Mouse (Mus musculus) lung, postnatal 4 days (tissue): ENCODE measurements around the gene Morc2b.
"Not testable (repeated sequence)": the region's sequence is repeated elsewhere in the genome, so short reads cannot be mapped to it uniquely, and the experiment has no call there.

Source experiments
- DNase-seq, 2 experiments: peaks; one replicate each; pipeline ENCODE4 v3.0.0; 2021

Morc2b gene

GRCm38 (mm10) chr17:33139261-33139820, at the start of gene Morc2b:
Morc2b (minus strand) TSS chr17:33139683.
- DNase-seq = no peak

DNA sequence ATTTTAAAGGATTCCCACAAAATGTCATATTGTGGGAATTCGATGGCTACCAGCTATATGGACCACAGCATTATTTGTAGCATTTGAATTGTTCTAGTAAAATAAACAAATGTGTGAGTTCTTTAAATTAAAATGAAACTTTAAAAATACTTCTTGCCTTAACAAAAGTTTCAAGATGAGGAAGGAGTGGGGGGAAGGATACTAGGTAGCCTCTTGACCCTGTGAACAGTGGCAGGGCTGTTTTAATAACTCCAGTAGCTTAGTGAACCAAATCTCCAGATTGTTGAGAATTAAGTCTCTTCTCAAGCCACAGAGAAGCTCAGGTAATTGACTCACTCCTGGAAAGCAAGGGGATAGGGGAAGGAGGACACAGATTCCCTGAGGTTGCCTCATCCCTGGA, 28.7 kb upstream of the Morc2b start, which contains the start of gene Olfr55:
Olfr55 (plus strand) TSS at position 301 of the 400 bp plus-strand sequence.
- DNase-seq = not testable (repeated sequence)

GRCm38 (mm10) chr17:33126257-33126656, 13.2 kb downstream of the Morc2b start:
- DNase-seq = no peak

DNA sequence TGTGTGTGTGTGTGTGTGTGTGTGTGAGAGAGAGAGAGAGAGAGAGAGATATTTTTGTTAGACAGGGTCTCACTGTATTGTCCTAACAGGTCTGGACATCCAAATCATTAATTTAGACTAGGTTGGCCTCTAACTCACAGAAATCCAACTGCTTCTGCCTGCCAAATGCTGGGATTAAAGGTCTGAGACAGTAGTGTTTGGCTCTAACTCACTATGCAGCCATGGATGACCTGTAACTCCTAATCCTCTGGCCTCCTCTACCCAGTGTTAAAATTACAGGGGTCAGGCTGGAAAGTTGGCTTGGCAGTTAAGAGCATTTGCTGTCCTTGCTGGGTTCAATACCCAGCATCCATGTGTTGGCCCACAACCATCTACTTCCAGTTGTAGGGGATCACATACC, 14.9 kb downstream of the Morc2b start:
- no peak for DNase-seq

DNA sequence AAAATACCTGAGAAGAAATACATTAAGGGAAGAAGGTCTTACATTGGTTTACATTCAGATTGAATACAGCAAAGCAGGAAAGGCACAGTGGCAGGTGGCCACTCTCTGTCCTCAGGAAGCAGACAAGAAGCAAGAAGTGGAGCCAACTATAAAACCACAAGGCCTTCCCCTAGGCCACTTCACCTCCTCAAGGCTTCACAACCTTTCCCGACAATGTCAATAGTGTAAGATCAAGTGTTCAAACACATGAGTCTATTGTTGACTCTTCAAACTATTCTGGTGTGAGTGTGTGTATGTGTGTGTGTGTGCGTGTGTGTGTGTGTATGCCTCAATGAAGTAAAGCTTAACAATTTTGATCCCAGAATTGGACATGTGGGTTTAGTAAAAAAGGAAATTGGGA, 42.1 kb downstream of the Morc2b start:
- no peak for DNase-seq

DNA sequence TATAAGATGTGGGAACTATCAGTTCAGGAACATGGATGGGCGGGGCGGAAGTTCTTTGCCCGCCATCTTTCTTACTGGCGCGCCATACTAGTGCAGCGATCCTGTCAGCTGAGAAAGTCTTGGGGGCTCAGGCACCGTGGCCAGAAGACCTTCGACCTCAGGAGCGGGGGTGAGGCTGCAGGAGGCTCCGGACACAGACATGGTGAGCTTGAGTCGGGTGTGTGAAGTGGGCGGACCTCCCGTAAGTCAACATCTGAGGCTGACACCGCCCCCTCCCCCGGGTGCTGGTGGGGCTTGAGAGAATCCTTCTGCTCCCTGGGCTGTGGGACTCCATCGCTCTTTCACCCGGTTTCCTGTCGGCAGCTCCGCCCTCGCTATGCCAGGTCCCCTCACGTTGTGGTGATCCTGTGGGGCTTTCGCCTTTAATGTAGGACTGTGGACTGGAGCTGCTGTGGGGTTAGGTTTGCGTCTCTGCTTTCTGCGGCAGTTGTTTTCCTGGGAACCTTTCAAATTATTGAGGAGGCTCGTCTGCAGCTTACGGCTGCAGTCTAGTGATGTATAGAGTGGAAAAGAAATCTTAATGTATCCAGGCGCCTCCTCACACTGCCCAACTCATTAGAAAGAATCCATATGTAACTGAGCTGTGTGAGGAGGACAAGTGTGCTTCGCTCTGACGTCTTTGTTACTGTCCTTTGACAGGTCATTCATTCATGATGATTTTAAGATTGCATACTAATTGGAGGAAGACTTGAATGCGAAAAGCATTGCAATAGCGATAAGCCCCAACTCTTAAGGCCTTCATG, 46.9 kb downstream of the Morc2b start:
- DNase-seq = peak; percentile 85 to 88

DNA sequence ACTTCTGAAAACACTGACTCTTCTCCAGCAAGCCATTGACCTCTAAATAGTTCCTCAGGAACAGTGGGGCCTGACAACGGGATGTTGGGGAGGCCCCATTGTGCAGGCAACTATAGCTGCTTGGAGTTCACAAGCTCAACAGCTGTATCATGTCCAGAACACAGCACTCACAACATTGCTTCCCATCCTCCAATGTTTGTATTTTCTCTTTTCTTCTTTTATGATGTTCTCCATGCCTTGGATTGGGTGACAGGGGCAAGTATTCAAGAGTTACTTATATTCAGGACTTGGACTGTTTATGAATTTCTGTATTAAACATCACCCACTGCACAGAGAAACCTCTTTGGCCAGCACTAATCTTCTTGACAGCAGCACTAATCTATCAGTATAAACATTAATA, 47.9 kb downstream of the Morc2b start:
- peak; percentile 19 to 56 for DNase-seq

DNA sequence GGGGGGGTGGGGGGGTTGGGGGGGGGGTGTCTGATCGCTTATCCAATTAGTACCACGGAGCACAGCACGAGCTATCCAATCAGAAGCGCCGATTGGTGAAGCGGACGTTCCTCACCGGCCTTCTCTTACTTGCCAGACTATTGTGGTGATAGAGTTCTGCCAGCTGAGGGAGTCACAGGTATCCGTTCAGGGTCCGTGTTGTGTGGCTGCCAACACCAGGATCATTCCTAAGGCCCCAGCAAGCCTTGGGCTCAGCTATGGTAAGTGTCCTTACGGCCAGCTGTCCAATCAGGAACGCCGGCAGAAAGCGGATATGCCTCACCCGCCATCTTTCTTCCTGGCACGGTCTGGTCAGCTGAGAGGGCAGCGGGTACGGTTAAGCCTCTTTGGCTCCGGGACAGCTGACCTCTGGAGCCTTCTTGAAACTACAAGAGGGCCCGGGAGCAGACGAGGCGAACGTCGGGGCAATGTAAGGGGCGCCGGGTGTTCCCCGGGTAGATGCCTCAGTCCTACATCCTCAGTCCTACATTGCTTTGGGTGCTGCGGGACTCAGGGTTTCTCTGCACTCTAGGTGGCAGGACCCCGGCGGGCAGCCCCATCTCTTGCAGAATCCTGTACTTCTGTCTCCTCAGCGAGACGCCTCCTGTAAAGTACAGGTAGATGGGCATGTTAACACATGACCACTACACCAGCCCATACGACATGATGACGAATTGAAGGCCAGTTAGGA, 50.1 kb downstream of the Morc2b start, which contains the start of gene Zfp563:
Zfp563 (plus strand) TSS at position 91 of the 730 bp plus-strand sequence.
- DNase-seq = peak; percentile 95

GRCm38 (mm10) chr17:33067958-33068357, 71.5 kb downstream of the Morc2b start, which contains the start of gene 4921501E09Rik:
4921501E09Rik (minus strand) TSS chr17:33068058.
- DNase-seq = no peak
